Mouse (Mus musculus) R1 (cell line): Measurements from ENCODE around the gene Dixdc1.

Experiments used
- DNase-seq: peaks from one replicate; pipeline ENCODE4 v3.0.0-alpha.2; 2018; ENCODE audit warnings: low read depth, low spot score

The Dixdc1 gene

DNA sequence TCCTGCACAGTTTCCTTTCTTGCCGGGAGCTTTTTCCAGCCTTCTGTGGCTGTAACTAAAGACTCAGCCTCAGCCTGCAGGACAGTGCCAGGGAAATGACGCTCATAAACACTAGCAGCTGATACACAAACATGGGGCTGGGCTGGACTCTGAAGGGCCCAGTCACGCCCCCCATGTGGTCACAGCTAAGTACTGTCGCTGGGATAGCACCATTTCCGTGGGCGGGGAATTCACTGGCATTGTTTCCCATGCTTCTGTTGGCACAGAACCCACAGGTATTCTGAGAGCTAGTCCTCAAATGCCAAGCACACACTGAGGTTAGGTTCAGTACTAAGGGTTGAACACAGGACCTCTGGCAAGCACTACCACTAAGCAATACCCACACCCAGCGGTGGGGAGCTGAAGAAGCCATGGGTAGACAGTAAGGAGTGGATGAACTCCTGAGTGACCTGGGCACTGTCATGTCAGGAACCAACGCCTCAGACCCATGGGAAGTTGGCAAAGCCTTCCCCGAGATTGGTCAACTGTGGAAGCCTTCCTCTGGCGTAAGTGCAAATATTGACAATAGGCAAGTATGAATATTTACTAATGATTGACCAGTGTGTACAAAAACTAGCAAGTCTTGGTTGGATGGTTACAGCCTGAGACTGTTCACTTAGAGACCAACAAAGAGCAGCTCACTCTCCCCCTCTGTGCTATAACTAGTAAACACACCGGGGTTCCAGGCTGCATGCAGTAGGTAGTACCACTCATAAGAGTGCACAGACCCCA lies 38.2 kb downstream of the Dixdc1 start:
- DNase-seq: peak; percentile 34

- peak; percentile 23 for DNase-seq
Observed at GRCm38 (mm10) chr9:50698418-50699409, 40.6 kb downstream of the Dixdc1 start.

GRCm38 (mm10) chr9:50697706-50698041 lies 41.6 kb downstream of the Dixdc1 start:
- DNase-seq: peak; percentile 90

DNA sequence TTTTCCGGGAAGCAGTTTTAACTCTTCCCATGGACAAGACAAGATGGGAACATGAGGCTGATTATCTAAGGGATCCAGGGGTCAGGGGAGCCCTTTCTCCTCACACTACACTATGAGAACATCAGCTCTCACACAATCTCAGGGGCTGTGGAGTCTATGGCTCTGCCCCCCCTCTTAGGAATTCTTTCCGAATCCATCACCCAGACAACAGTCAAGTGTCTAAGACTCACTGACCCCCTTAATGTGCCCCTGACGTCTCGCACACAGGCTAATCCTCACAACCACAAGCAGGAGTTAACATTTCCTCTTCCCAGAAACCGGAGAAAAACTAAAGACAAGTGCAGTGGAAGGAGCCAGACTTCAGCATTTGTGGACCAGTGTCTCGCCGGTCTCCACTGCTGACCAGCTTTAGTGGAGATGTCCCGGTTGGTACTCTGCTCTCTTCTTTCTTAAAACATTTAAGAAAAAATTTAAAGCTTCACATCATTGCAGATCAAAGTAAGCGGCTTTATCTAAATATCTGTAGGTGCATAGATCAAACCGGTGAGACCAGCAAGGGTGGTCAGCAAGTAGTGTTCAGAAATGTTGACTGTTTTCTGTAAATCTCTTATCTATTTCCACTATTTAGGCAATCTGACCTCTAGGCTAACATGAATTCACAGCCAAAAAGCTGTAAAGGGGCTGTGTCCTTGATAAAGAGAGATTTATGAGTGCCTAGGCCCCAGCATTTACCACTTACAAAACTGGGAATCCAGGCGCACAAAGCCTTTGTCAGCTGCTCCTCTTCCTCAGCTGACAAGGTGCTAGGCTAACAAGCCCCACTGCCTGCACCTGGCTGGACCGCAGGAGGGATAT lies 42.2 kb downstream of the Dixdc1 start:
- DNase-seq: no peak

- DNase-seq: no peak
Observed at GRCm38 (mm10) chr9:50695153-50695552, 44.2 kb downstream of the Dixdc1 start.

DNA sequence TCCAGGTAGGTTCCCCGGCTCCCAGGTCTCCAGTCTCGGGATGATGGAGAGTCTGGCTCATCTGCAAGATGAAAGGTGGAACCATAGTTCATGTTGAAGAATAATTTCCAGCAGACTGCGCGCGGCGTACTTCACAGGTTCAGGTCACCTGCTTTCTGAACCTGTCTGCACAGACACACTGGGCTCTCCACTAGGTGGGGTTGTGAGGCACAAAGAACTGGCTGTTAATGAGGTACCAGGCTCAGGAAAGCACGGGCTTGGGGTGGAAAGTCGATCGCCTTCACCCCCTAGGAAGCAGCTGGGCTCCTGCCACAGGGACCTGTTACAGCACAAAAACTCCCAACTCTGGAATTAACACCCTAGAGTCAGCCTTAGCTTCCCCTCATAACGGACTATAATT lies 45.7 kb downstream of the Dixdc1 start:
- DNase-seq: peak; percentile 87

- DNase-seq: peak; percentile 48
Observed at GRCm38 (mm10) chr9:50692626-50693580, 46.4 kb downstream of the Dixdc1 start.

DNA sequence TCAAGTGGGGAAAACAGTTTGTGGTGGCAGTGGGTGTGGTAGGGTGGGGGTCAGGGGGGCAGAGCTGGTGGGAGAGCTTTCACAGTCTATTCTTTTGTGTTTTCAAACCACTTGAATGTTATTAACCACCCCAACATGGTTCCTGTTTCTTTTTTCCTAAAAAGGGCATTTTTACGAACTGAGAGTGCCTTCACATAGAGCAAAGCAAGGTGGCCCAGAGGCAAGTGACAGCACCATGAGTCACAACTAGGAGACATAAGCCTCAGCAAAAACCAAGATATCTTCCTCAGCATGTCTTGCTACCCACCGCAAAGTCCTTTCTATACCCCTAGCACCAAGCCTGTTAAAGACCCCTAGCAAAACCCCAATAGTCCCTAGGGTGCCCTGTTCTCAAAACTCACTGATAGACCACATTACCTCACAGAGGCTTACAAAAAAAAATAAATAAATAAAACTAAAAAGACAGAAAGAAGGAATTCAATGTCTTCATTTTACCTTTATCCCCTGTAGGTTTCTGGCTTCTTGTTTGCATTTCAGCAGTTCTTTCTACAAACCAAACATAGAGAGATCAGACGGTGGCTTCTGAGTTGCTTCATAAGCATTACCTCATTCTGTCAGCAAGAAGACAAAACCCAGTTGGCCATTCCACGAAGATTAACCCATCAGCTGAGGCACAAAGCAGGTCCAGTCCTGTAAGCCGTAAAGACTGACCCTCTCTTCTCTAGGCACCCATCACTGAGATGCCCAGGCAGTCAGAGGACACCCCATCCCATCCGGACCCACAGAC lies 52.3 kb downstream of the Dixdc1 start:
- DNase-seq: no peak

DNA sequence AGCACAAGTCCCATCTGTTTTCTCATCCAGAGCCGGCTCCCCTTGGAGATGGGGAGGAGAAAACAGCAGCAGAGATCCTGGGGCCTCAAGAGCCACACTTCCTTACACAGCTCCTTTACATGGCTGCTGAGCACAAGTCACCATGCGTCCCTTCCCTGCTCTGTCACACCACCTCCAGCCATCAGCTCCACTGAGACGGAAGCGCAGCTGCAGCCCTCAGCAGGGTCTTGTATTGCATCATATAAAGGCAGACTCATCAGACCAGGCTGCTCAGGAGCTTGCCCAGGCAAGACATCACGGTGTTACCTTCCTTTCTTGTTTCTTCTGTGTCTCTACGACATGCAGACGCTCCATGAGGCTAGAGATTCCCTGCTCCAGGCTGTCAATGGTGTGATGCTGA lies 57.6 kb downstream of the Dixdc1 start:
- no peak for DNase-seq

- DNase-seq: no peak
Observed at GRCm38 (mm10) chr9:50679406-50679805, 59.9 kb downstream of the Dixdc1 start.

- DNase-seq: peak; percentile 73
Observed at GRCm38 (mm10) chr9:50674771-50675170, 64.5 kb downstream of the Dixdc1 start.

GRCm38 (mm10) chr9:50670690-50671089 lies 68.6 kb downstream of the Dixdc1 start:
- peak; percentile 82 for DNase-seq

DNA sequence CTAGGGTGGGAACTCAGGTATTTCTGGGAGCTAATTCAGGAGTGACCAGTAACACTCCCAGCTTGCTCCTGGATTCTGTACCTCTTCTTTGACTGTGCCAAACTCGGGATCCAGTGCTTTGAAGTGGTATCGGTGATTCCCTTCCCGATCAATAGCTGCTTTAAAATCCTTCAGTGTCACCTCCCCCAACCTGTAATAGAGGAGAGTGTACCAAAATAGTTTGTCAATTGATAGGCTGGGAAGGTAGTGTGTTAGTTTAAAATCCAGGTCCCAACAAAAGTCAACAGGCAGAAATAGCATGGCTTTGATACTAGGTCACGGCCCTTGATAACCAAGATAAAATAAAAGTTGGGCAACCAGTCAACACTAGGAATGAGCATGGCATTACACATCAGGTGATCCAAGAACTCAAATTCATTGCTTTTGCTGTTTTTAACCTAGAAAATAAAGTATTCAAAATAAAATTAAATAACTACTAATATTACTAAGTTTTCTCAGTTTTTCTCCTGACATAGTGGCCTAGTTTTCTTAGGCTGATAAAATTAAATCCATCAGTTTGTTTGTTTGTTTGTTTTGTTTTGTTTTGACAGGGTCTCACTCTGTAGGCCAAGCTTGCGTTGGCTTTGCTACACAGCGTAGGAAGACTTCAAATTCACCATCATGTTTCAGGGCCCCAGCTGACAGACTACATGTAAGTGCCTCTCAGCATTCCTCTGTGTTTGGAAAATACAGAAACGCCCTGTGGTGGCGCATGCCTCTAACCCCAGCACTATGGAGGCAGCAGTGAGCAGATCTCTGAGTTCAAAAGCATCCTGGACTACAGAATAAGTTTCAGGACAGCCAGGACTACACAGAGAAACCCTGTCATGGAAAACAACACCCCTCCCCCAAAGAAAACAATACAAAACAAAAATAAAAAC lies 71.5 kb downstream of the Dixdc1 start:
- DNase-seq: no peak

GRCm38 (mm10) chr9:50666442-50666841 lies 72.9 kb downstream of the Dixdc1 start:
- no peak for DNase-seq

- no peak for DNase-seq
Observed at GRCm38 (mm10) chr9:50664826-50665225, 74.5 kb downstream of the Dixdc1 start.

DNA sequence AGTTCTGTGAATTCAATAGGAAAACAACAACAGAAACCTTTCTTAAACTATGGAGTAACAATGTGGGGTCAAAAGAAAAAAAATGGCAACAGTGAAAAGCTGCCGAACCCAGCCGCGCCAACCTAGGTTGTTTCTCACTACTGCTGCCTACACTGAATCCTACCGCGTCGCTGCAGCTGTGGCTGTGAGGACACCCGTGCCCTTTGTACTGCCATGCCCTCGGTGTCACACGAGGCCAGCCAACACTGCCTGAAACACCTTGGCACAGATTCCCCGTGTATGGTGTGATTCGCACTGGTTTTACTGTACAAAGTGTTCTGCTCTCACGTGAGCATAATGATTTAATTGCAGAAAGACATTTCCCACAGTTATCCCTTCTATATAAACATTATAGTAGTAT lies 78.9 kb downstream of the Dixdc1 start:
- DNase-seq: peak; percentile 14

DNA sequence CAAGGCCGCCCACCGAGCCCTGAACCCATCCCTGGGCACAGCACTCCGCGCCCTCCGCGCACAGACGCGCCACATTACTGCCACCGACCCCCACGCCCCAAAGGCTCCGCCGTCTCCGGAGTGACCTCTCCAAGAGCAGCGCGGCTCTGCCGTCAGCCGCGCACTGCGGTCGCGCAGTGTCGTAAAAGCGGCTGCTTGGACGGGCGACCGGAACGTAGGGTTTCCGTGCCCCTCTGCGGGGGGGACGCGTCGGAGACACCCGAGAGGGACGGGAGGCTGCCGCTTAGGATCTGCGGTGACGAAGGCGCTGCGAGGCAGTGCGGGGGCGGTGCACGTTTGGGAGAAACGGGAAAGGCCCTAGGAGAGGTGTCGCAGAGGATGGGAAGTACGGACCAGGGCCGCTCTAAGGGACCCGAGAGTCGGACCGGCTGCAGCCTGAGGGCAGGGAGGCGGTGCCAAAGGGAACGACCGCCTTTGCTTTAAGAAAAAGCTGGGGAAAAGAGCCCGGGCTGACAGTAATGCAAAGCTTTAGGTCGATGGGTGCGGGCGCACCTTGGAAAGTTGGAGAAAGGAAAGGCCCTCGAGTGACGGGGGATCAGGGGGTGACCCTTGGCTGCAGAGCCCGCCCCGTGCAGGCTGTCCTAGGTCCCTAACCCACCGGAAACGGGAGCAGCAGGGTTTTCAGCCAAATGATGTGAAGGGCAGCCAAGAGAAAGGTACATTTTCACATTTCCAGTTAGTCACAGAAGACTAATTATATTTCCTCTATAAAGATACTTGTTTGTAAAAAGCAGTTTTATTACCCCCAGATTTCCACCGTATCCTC lies 79.7 kb downstream of the Dixdc1 start, which contains the start of gene Dlat:
Dlat (minus strand) TSS at position 389 of the 826 bp plus-strand sequence.
- peak; percentile 91 for DNase-seq

DNA sequence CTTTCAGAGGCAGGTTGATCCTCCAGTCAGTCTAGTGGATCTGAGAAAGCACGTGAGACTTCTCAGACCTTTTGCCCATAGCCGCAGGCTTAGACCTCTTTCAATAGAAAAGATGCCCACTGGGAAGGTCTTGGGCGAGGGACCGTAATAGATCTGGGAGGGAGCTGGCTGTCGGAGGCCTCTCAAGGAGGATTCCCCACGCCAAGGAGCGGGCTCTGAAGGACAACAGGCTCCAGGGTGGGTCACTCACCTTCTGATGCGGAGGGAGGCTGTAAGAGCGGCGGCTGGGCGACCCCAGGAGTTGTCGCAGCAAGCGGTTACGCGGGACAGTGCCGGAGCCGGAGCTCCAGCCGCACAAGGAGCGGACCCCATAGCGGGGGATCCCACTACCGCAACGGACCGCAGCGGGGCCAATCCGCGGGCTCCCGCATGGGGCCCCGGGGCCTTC lies 80.4 kb downstream of the Dixdc1 start:
- peak; percentile 58 for DNase-seq
